Mouse (Mus musculus) gonadal fat pad, adult 2 months (tissue): ENCODE measurements around the gene Dhrs4. TPM values are rescaled to one million over a fixed set of nuclear protein-coding genes. Genes with fewer than 3 reads are reported as not detected.

Source experiments
- DNase-seq: peaks from one replicate; pipeline ENCODE4 v3.0.0-alpha.2; 2012; ENCODE audit warnings: low read depth
- polyA plus RNA-seq: library from polyadenylated mRNA; depleted of rRNA; stranded (reverse); fragments of >200 nt; gene quantifications from 2 replicates; pipeline ENCODE4 v1.2.3, GENCODE M21; 2012

The Dhrs4 gene
- polyA plus RNA-seq, 1 experiment: 69.7 TPM

- no peak for DNase-seq
Observed at GRCm38 (mm10) chr14:55486836-55487235, 8.3 kb downstream of the Dhrs4 start.

DNA sequence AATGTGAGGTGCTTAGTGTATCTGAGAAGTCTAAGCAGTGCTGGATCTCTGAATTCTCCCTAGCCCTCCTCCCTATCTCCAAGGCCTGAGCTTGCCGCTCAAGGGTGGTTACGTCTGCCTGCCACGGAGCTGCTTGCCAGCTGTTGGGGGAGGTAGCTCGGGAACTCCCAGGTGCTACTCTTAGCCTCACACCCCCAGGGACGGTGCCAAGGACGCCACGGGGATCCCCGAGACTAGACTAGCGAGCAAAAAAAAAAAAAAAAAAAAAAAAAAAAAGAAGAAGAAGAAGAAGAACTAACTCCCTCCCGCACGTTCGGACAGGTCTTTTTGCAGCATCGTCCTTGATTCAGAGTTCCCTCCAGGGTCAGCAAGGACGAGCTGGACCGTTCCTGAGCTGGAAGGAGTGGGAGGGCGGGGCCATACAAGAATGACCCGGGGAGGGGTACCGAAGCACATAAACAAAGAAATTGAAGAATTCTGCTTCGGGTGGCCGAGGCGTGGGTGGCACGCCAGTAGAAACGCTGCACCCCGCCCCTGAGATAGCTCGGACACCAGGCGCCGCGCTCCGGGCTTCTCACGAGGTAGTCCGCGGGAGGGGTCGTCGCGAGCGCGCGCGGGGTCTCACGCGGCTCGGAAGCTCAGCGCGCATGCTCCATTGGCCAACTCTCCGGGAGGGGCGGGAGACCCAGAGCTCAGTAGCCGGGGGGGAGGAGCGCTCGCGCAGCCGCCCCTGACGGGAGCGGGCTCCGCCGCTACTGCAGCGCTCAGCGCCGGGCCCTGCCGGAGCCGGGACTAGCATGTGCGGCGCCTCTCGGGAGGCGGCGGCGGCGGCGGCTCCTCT, 12.0 kb downstream of the Dhrs4 start, which contains the start of gene Carmil3:
Gene Carmil3 (plus strand): TSS at position 291 of the 841 bp plus-strand sequence.
- DNase-seq: no peak

DNA sequence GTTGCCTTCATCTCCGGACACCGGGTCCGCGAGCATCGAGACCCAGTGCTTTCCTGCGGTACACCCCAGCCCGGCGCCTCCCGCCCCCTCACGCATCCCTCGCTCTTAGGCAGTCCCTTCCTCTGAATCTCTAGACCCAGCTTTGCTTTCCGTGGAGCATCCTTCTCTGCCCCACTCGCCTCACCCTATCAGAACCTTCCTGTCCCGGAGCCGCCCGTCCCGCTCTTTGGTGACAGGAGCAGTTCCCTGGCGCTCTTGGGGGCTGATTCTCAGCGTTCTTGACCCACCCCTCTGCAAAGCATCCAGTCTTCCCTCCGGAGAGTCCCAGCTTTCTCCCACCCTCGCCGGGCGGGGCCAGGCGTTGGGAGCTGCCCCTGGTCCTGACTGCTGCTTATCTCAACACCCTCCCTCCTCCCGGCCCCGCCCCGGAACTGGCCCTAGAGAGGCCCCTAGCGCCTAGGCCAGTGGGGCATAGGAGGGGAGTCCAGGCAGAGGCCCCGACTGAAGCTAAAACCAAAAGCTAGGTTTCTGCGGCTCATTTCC, 12.8 kb downstream of the Dhrs4 start:
- DNase-seq: no peak

GRCm38 (mm10) chr14:55492103-55492502, 13.5 kb downstream of the Dhrs4 start:
- no peak for DNase-seq

- no peak for DNase-seq
Observed at GRCm38 (mm10) chr14:55495509-55496240, 17.1 kb downstream of the Dhrs4 start.

DNA sequence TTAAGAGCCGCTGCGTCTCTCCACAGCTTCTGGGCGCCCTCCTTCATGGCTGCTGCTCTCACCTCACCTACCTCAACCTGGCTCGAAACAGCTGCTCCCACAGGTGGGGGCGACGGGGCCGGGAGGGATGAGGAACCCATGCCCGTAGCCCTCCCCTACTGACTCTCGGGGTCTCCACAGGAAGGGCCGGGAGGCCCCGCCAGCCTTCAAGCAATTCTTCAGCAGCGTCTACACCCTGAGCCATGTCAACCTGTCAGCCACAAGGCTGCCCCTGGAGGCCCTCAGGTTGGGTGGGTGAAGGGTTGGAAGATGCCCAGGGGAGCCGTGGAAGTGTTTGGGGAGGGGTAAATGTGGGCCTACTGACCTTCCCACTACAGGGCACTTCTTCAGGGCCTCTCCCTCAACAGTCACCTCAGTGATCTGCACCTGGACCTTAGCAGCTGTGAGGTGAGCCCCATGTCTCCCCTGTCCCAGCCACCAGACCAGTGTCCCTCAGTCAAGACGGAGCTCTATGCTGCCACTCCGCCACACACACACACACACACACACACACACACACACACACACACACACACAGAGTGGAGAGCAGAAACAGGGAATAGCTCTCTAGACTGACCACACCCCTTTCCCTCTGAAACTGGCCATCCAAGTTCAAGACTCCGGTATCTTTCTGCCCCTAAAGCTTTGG, 18.3 kb downstream of the Dhrs4 start:
- no peak for DNase-seq

- no peak for DNase-seq
Observed at GRCm38 (mm10) chr14:55497449-55497821, 18.9 kb downstream of the Dhrs4 start.

DNA sequence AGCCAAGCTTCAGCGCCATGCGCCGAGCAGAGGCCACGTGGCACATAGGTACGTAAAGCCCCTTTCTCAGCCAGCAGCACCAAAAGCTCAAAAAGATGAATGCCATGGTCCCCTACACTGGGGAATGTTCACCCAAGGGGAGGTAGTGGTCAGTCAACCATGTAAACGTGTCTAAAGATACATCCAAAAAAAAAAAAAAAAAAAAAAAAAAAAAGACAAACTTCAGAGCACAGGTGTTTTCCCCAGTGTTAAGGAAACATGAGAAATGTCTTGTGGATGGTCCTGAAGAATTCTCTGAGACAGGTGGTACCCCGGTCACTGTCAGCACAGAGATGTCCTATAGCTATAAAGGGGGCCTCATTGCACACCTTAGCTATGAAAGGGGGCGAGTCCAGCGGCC, 27.1 kb downstream of the Dhrs4 start:
- DNase-seq: no peak

DNA sequence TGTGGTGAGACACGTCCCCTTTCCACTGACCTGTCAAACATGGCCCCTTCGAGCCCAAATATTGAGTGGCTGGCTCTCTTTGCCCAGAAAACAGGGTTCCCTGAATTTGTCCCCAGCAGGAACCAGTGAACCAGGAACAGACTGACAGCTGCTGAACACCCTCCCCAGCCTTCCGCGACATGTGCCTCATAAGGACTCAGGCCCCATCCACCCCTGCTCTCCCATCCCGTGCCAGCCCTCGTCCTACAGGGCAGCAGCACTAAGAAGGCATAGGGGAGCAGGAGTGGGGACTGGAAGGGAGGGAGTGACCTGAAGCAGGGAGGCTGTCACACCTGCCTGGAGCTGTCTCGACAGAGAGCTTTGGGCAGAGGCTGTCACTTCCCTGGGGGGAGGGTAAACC, 29.2 kb downstream of the Dhrs4 start:
- no peak for DNase-seq

- DNase-seq: no peak
Observed at GRCm38 (mm10) chr14:55509540-55509939, 31.0 kb downstream of the Dhrs4 start.

GRCm38 (mm10) chr14:55510125-55510731, 31.7 kb downstream of the Dhrs4 start, which contains the start of gene Cpne6:
TSS of gene Cpne6 (plus strand) at chr14:55510445.
- no peak for DNase-seq

DNA sequence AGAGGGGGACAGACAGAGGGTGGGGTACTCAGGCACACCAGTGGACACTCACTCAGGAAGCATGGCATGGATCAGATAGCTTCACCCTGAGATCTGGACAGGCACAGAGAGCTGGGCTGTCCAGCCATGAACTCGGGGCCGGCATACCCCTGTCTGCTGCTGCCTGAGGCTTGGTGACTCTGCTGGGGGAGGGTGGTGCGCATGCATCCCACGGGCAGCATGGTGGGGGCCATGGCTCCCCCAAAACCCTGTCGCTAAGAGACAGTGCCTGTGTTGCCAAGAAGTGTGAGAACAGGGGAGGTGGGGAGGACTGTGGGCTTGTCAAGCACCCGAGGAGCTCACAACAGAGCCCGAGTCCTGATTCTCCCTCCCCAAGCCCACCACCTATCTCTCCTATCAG, 32.5 kb downstream of the Dhrs4 start:
- no peak for DNase-seq

GRCm38 (mm10) chr14:55513927-55514326, 35.4 kb downstream of the Dhrs4 start:
- no peak for DNase-seq

DNA sequence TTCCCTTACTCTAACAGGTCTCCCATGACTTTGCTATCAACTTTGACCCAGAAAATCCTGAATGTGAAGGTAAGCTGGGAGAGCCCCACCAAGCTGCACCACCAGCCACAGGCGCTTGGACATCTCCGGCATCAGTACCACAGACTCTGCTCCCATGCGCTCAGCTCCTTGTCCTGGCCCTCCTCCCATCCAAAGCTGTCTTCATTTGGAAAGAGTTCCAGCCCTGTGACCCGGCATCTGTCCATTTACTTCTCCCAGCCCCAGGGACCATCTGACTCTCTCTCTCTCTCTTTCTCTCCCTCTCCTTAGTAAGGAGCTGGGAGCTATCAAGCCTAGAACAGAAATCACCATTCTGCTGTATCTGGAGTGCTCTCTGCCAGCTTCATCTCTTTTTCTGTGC, 37.3 kb downstream of the Dhrs4 start:
- no peak for DNase-seq

DNA sequence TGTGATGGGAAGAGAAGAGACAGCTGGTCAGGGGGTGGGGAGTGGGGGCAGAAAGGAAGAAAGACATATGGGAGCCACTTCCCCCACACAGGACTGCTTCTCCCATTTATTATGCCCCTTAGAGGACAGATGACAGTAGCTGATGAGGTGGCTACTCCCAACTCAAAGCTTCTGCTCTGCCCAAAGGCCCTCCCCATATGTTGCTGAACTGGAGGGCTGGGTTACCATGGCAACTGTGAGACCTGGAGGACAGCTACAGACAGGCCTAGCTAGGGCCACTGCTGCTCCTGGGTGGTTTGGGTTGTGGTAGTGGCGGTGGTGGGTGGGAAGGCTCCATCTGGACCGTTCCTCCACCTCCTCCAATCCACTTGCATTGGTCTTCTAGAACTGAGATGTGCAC, 40.3 kb downstream of the Dhrs4 start:
- DNase-seq: no peak

DNA sequence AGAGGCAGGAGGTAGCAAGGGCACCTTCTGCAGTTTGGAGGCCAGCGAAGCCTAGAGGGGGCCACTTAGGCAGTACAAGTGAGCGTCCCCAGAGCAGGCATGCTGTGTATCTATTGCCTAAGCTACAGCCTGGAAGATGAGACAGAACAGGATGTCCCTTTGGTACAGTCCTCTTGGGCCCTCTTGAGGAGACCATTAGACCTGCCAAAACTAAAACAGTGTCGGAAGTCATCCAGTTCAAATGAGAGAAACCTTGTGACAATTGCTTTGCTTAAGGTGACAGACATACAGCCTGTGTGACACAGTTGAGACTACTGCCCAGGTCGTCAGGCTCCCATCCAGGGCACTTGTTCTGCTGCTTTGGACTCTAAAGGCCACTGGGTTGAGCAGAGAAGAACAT, 41.0 kb downstream of the Dhrs4 start:
- DNase-seq: no peak

GRCm38 (mm10) chr14:55520451-55521361, 42.1 kb downstream of the Dhrs4 start:
- no peak for DNase-seq

DNA sequence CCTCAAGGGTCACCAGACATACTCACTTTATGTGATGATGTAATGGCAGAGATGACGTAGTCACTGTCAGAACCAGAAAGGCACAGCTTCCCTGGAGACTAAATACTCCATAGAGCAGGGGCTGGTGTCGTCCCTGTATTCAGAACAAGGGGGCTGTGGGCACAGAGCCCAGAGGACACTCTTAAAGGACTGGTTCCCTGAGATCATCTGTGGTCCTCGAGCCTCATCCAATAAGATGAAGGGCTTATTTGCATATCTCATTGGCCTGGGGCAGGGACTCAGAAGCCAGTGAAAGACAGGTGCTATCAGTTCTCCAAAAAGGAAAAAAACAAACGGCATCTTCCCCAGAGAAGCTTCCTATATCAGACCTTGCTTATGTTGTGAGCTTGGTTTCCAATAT, 45.5 kb downstream of the Dhrs4 start:
- DNase-seq: no peak

- DNase-seq: no peak
Observed at GRCm38 (mm10) chr14:55524785-55525184, 46.2 kb downstream of the Dhrs4 start, which contains the start of gene Nrl. TSS of gene Nrl (minus strand) at chr14:55524981.

DNA sequence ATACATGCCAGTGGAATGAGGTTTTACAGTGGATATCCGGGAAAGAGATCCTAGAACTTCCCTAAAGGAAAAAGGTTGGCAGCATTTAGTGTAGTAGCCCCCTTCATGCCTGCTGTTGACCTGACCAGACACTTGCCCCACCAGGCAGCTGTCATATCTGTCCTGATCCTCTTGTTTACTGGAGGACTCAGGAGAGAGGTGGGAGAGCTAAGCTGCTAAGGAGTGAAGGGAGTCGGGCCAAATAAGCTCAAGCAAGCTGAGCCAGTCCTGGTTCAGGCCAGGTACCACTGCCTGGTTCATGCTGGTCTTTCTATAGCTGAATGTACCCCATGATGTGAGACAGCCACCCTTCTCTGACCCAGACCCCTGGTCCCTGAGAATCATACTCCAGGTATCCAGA, 48.1 kb downstream of the Dhrs4 start:
- no peak for DNase-seq

- DNase-seq: no peak
Observed at GRCm38 (mm10) chr14:55527940-55528339, 49.4 kb downstream of the Dhrs4 start.
